Mouse (Mus musculus): ENCODE measurements around the gene Fam43b.

DNA sequence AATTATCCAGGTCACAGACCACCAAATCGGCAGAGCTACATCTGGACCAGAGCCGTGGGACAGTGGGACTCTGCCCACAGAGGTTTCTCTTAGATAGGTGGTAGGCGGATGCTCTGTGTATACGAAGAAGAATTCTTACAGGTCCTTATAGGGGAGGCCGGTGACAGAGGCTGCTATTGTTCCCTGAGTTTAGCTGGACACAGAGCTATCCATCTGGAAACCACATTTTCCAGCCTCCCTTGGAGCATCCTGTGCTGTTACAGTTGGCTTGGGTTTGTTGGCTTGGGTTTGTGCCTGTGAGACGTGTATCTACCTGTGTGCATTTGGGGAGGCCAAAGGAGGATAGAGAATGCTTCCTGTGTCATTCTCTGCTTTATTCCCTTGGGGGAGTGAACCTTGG lies 43.6 kb downstream of the Fam43b start:
- TF ChIP-seq POLR2A (IDR thresholded peaks at IDR 0.05; ENCODE audit: low read depth, low read length) (no peak), CTCF (conservative IDR thresholded peaks at IDR 0.05; ENCODE audit: insufficient read depth, insufficient read length, low read depth, low read length) (no peak)
